Comparison of ENCODE assay signal across 7 mouse cellular contexts in genomic region chr11:101301299-101302003, GRCm38 (mm10). TPM values are rescaled to one million over a fixed set of nuclear protein-coding genes. Genes with fewer than 3 reads are reported as not detected.
A peak's percentile ranks its signal among the peaks of the same experiment; 100 is the strongest.
DNase-seq lines count a peak whose midpoint lies in the region; ATAC-seq and TF ChIP-seq lines count a peak whose summit lies in the region.

No protein-coding gene starts in this region.

- no peak for ATAC-seq in forebrain, embryonic 12.5 days (ENCODE audit: low FRiP score)
- ATAC-seq in liver, embryonic 15.5 days (ENCODE audit: insufficient read depth): peak; percentile 57

- TF ChIP-seq POLR2A in thymus, adult 2 months (IDR thresholded peaks at IDR 0.05; ENCODE audit: control insufficient read depth, extremely low read depth, insufficient read depth, low read length, poor library complexity): no peak

- peak overlapping the region; percentile 90 for H3K9ac ChIP-seq in forebrain, embryonic 12.5 days
- peak overlapping the region; percentile 87 for H3K9ac ChIP-seq in liver, embryonic 15.5 days

- H3K9me3 ChIP-seq in forebrain, embryonic 12.5 days: no peaks in the 10 kb centered on the region
- no peaks in the 10 kb centered on the region for H3K9me3 ChIP-seq in liver, embryonic 15.5 days (replicated peaks)

- peak overlapping the region; percentile 100 for H3K4me2 ChIP-seq in forebrain, embryonic 12.5 days
- peak overlapping the region; percentile 77 for H3K4me2 ChIP-seq in liver, embryonic 15.5 days

- peaks cover 10% of the 10 kb centered on the region for H3K4me1 ChIP-seq in thymus, adult 2 months (replicated peaks; ENCODE audit: control insufficient read depth, insufficient read depth, low read length)
- peaks cover 19% of the 10 kb centered on the region for H3K4me1 ChIP-seq in forebrain, embryonic 12.5 days
- H3K4me1 ChIP-seq in liver, embryonic 15.5 days (replicated peaks): peaks cover 25% of the 10 kb centered on the region

- no peaks in the 10 kb centered on the region for H3K27me3 ChIP-seq in thymus, adult 2 months (ENCODE audit: control insufficient read depth, insufficient read depth, low read length)
- H3K27me3 ChIP-seq in forebrain, embryonic 12.5 days: no peaks in the 10 kb centered on the region
- peaks cover 12% of the 10 kb centered on the region for H3K27me3 ChIP-seq in liver, embryonic 15.5 days

- no peak for TF ChIP-seq CTCF in thymus, adult 2 months (IDR thresholded peaks at IDR 0.05; ENCODE audit: borderline replicate concordance, control insufficient read depth, extremely low read depth, insufficient read depth, low read length, poor library complexity)

- no peak for DNase-seq in thymus, adult 2 months
- DNase-seq in thymus, adult 18-20 months: no peak
- no peak for DNase-seq in B cell, adult 2 months
- no peak for DNase-seq in adrenal gland, adult 2 months
- DNase-seq in testis, postnatal 10 days (ENCODE audit: low spot score): no peak

- H3K36me3 ChIP-seq in thymus, adult 2 months (ENCODE audit: control insufficient read depth, insufficient read depth, low read length): peaks cover 17% of the 10 kb centered on the region
- H3K36me3 ChIP-seq in forebrain, embryonic 12.5 days (replicated peaks): peaks cover 19% of the 10 kb centered on the region
- peaks cover 40% of the 10 kb centered on the region for H3K36me3 ChIP-seq in liver, embryonic 15.5 days (replicated peaks)

- 9% methylated on average over 26 of the region's 26 CpGs for WGBS in thymus, adult 2 months
- WGBS in forebrain, embryonic 12.5 days: 14% methylated on average over 26 of the region's 26 CpGs
- WGBS in liver, embryonic 15.5 days (ENCODE audit: insufficient replicate concordance): 7% methylated on average over 26 of the region's 26 CpGs

- no peak overlapping the region for H3K27ac ChIP-seq in thymus, adult 2 months (ENCODE audit: control insufficient read depth, insufficient read depth, low read length)
- peak overlapping the region; percentile 47; the same call in 1 of the 2 replicates for H3K27ac ChIP-seq in forebrain, embryonic 12.5 days
- H3K27ac ChIP-seq in liver, embryonic 15.5 days (replicated peaks): peak overlapping the region; percentile 84

- H3K4me3 ChIP-seq in thymus, adult 2 months (ENCODE audit: control insufficient read depth, insufficient read depth, low read length): peak overlapping the region; percentile 95
- H3K4me3 ChIP-seq in forebrain, embryonic 12.5 days (replicated peaks): peak overlapping the region; percentile 71
- H3K4me3 ChIP-seq in liver, embryonic 15.5 days (replicated peaks): peak overlapping the region; percentile 80

RNA-seq across cellular contexts. Expression of gene Becn1, which starts 0.6 kb away (rescaled TPM):
- polyA plus RNA-seq in thymus, adult 2 months (2012; rRNA removed): 176 and 192 TPM in 2 replicates
- polyA plus RNA-seq in forebrain, embryonic 12.5 days (2016; fragmentation: Nextera tagmentation; extraction: Ambion mirVana): 164 and 169 TPM in 2 replicates
- 94.0 and 97.1 TPM in 2 replicates for polyA plus RNA-seq in liver, embryonic 15.5 days (2015; fragmentation: Nextera tagmentation; extraction: Ambion mirVana)
- 100 to 1,000 TPM; 107 to 160 TPM for total RNA-seq in adrenal gland, adult 2 months (2021)
- 81.6 and 126 TPM in 2 replicates for polyA plus RNA-seq in adrenal gland, adult 2 months (2012; rRNA removed)

RNA-seq across cellular contexts. Expression of gene Psme3, which starts 14.6 kb away (rescaled TPM):
- 103 and 106 TPM in 2 replicates for polyA plus RNA-seq in thymus, adult 2 months (2012; rRNA removed)
- 182 and 189 TPM in 2 replicates for polyA plus RNA-seq in forebrain, embryonic 12.5 days (2016; fragmentation: Nextera tagmentation; extraction: Ambion mirVana)
- 189 and 190 TPM in 2 replicates for polyA plus RNA-seq in liver, embryonic 15.5 days (2015; fragmentation: Nextera tagmentation; extraction: Ambion mirVana)
- total RNA-seq in adrenal gland, adult 2 months (2021): 100 to 1,000 TPM; 129 to 161 TPM
- 31.7 and 45.2 TPM in 2 replicates for polyA plus RNA-seq in adrenal gland, adult 2 months (2012; rRNA removed)

RNA-seq across cellular contexts. Expression of gene Coa3, which starts 22.5 kb away (rescaled TPM):
- polyA plus RNA-seq in thymus, adult 2 months (2012; rRNA removed): 245 and 273 TPM in 2 replicates
- polyA plus RNA-seq in forebrain, embryonic 12.5 days (2016; fragmentation: Nextera tagmentation; extraction: Ambion mirVana): 178 and 183 TPM in 2 replicates
- 80.5 and 87.1 TPM in 2 replicates for polyA plus RNA-seq in liver, embryonic 15.5 days (2015; fragmentation: Nextera tagmentation; extraction: Ambion mirVana)
- 10 to 100 TPM; 68.3 to 84.3 TPM for total RNA-seq in adrenal gland, adult 2 months (2021)
- polyA plus RNA-seq in adrenal gland, adult 2 months (2012; rRNA removed): 380 and 465 TPM in 2 replicates

RNA-seq across cellular contexts. Expression of gene Cntd1, which starts 22.6 kb away (rescaled TPM):
- 0.71 and 0.84 TPM in 2 replicates for polyA plus RNA-seq in thymus, adult 2 months (2012; rRNA removed)
- polyA plus RNA-seq in forebrain, embryonic 12.5 days (2016; fragmentation: Nextera tagmentation; extraction: Ambion mirVana): 1.6 TPM in 2 replicates
- polyA plus RNA-seq in liver, embryonic 15.5 days (2015; fragmentation: Nextera tagmentation; extraction: Ambion mirVana): 0.67 TPM in 2 replicates
- under 1 TPM; 0.32 to 0.38 TPM for total RNA-seq in adrenal gland, adult 2 months (2021)
- 0.06 and 0.11 TPM in 2 replicates for polyA plus RNA-seq in adrenal gland, adult 2 months (2012; rRNA removed)

RNA-seq across cellular contexts. Expression of gene Aoc2, which starts 23.4 kb away (rescaled TPM):
- 14.6 and 16.2 TPM in 2 replicates for polyA plus RNA-seq in thymus, adult 2 months (2012; rRNA removed)
- 2.9 and 3.1 TPM in 2 replicates for polyA plus RNA-seq in forebrain, embryonic 12.5 days (2016; fragmentation: Nextera tagmentation; extraction: Ambion mirVana)
- polyA plus RNA-seq in liver, embryonic 15.5 days (2015; fragmentation: Nextera tagmentation; extraction: Ambion mirVana): 1.4 and 1.5 TPM in 2 replicates
- total RNA-seq in adrenal gland, adult 2 months (2021): 1 to 10 TPM; 4.9 to 5.5 TPM
- 6.3 and 7.7 TPM in 2 replicates for polyA plus RNA-seq in adrenal gland, adult 2 months (2012; rRNA removed)
